Mouse (Mus musculus): ENCODE results near the gene Nedd1.

Nedd1 gene

DNA sequence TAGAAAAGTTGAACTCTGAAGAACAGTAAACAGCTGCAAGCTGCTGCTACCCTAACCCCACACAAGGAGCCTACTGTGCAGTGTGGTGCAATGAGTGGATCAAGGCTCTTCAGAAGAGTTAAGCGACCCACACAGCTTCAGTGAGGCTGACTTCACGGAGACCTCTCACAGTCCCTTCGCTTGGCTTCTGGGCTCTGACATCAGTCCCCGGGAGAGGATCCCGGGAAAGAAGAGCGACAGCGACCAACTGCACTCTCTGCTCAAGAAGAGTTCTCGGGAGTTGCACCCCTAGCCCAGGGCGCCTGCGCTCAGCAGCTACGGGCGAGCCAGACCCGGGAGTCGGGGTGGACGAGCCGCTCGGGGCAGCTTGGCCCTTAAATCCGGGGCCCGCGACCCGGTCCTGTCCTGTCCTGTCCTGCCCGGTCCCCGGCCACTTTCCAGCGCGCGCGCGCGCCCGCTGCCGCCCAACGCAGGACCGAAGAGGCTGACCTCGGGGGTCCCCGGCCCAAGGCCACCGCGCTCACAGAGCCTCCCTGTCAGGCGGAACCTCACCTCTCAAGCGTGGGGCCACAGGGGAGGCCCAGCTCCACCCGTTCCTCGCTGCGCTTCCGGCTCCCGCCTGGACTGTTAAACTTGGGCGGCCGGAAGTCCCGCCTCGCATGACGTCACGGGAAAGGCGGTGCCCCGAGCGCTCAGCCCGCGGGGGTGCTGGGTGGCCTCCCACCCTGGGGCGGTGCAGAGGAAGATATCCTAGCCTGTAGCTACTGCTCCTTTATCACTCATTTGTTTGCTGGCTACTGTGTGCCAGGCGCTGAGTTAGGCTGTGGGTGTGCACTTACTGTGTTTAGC, at the start of gene Nedd1:
Gene Nedd1, minus strand, starts transcription at position 650 of the 849 bp plus-strand sequence.
- DNase-seq (ENCODE audit: low spot score): peak; percentile 79

DNA sequence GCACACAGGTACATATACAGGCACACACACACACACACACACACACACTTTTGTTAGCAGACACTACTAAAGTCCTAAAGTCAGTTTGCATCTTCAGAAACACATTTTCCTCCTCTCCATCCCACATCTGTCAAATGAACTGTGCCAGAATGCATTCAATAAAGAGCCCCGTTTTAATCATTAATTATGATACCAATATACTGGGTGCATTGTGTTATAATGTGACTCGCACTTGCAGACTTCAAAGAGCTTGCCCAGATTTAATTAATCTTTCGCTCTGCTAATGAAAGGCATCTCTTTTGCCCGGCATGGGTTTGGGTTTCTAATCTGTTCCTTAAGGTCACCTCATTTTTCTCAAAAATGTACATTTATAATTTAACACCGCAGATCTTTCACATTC, 32.1 kb upstream of the Nedd1 start:
- DNase-seq (ENCODE audit: low spot score): no peak

DNA sequence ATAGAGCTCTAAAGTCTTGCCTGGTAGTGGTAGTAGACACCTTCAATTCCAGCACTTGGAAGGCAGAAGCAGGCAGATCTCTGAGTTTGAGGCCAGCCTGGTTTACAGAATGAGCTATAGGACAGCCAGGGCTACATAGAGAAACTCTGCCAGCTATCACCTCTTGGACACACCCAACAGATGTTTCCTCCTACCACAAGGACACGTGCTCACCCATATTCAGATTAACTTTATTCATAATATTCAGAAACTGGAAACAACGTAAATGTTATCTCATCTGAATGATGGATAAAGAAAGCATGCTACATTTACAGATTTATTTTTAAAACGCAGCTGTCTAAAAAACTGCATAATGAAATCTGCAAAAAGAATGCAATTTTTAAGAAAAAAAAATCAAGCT, 8.1 kb upstream of the Nedd1 start:
- no peak for DNase-seq (ENCODE audit: low spot score)

DNA sequence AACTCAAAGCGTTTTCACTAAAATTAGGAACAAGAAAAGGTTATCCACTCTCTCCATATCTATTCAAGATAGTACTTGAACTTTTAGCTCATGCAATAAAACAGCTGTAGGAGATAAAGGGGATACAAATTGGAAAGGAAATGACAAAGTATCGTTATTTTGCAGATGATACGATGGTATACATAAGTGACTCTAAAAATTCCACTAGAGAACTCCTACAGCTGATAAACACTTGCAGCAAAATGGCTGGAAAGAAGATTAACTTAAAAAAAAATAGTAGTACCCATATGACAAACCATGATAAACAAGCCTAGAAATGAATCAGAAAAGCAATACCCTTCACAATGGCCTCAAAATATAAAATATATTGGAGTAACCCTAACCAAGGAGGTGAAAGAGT, 6.5 kb upstream of the Nedd1 start:
- no peak for DNase-seq (ENCODE audit: low spot score)

GRCm38 (mm10) chr10:92722620-92722988, 384 bp upstream of the Nedd1 start:
- DNase-seq (ENCODE audit: low spot score): no peak

DNA sequence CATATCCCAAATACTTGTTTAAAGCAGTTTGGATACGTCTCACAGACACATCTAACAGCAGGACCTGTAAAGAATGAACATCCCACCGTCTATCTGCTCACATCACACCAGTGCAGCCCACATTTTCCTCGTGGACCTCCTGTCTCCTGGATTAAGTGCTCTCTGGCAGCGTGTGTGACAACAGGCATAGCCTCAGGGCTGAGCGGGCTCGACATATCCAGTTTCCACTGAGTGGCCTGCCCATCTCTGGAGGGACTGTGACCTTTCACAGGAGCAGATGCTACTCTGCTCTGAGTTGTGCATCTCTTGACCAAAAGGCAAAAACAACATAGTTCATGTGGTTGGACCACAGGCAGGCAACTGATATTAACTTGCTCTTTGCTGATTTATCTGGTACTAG, 23.2 kb downstream of the Nedd1 start:
- no peak for DNase-seq (ENCODE audit: low spot score)

GRCm38 (mm10) chr10:92675056-92675455, 47.2 kb downstream of the Nedd1 start:
- DNase-seq (ENCODE audit: low spot score): no peak

DNA sequence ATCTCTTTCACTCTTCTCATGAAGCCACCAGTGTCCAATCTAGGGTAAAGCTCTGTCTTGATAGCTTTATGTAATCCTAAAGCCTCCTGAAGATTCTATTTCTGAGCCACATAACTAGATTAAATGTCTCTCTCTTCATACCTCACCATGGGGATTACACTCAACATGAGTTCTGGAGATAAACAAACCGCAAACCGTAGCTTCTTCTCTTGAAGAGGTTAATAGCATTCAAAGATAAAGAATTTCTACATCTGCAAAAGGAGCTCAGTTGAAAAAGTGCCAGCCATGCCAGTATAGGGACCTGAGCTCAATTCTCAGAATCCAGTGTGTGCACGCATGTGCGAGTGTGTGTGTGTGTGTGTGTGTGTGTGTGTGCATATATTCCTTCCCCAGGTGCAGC, 50.3 kb downstream of the Nedd1 start:
- no peak for DNase-seq (ENCODE audit: low spot score)

DNA sequence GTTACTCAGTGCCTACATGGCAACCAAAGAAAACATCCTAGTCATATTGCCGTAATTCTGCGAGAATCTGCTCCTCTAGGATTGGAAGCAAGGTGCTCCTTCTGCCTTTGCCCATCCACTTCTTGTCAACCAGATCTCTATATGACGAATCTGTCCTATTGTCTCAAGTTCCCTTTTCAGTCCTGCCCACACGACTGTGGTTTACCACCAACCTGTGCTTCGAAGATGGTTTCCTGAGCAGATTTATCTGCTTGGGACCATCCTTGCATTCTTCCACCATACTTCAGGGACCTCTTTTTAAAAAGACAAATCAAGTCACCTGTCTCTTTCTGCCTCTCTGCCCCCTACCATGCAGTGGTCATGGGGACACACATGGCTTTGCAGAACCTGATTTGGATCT, 56.9 kb downstream of the Nedd1 start:
- DNase-seq (ENCODE audit: low spot score): no peak

- no peak for DNase-seq (ENCODE audit: low spot score)
Observed at GRCm38 (mm10) chr10:92653266-92653665, 69.0 kb downstream of the Nedd1 start.

- DNase-seq (ENCODE audit: low spot score): no peak
Observed at GRCm38 (mm10) chr10:92652399-92652920, 69.8 kb downstream of the Nedd1 start.

- DNase-seq (ENCODE audit: low spot score): no peak
Observed at GRCm38 (mm10) chr10:92651266-92651665, 71.0 kb downstream of the Nedd1 start.

DNA sequence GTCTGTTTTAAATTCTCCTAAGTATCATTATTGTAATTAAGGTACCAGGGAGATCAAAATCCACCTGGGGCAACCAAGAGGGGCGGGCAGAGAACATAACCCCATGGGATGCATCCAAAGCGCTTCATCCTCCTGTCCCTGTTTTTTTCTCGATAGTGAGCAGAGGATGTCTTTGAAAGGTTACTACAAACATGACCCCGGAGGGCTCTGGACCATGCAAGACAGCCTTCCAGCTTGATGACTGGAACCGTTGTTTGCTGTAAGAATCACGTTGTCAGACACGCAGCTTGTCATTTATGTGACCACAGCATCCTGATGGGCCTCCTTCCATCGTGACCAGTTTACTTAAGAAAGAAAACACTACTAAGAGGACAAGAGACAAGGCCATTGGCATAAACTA, 73.1 kb downstream of the Nedd1 start:
- DNase-seq (ENCODE audit: low spot score): no peak

- DNase-seq (ENCODE audit: low spot score): no peak
Observed at GRCm38 (mm10) chr10:92647691-92648090, 74.5 kb downstream of the Nedd1 start.

DNA sequence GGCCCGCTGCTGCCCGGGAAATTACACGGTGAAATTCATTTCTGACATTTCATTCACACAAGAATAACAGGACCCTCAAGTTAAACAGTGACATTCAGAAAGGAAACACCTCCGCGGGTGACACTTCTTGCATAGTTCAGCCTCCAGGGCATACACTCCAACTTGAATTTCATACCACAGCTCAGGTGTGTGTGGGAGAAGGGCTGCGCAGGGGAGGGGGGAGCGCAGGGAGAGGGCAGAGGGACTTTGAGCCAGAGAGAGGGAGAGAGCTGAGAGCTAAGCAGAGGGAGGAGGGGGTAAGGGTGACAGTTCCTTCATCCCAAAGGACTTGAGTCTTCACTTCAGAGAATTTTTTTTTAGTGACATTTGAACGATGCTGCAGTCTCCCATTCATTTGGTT, 78.2 kb downstream of the Nedd1 start:
- DNase-seq (ENCODE audit: low spot score): no peak

GRCm38 (mm10) chr10:92641032-92641431, 81.2 kb downstream of the Nedd1 start:
- no peak for DNase-seq (ENCODE audit: low spot score)
